Mouse (Mus musculus) NIH3T3 (cell line): Measurements from ENCODE around the gene Ccnl1.
A peak's percentile ranks its signal among the peaks of the same experiment; 100 is the strongest.

ENCODE experiments used
- DNase-seq: peaks from one replicate; pipeline ENCODE4 v3.0.0-alpha.2; 2012; ENCODE audit warnings: low read depth

The Ccnl1 gene

GRCm38 (mm10) chr3:65959416-65960001, 1.5 kb upstream of the Ccnl1 start:
- no peak for DNase-seq

DNA sequence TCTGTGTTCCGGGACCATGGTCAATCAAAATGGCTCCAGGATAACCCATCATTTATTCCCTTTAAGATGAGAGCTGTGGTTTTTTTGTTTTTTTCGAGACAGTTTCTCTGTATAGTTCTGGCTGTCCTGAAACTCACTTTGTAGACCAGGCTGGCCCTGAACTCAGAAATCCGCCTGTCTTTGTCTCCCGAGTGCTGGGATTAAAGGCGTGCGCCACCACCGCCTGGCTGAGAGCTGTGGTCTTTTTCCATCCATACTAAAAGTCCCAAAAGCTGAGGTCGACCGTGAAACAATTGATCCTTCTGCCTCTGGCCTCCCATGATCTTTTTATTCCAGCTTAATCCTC, 764 bp upstream of the Ccnl1 start:
- DNase-seq: peak; percentile 49

DNA sequence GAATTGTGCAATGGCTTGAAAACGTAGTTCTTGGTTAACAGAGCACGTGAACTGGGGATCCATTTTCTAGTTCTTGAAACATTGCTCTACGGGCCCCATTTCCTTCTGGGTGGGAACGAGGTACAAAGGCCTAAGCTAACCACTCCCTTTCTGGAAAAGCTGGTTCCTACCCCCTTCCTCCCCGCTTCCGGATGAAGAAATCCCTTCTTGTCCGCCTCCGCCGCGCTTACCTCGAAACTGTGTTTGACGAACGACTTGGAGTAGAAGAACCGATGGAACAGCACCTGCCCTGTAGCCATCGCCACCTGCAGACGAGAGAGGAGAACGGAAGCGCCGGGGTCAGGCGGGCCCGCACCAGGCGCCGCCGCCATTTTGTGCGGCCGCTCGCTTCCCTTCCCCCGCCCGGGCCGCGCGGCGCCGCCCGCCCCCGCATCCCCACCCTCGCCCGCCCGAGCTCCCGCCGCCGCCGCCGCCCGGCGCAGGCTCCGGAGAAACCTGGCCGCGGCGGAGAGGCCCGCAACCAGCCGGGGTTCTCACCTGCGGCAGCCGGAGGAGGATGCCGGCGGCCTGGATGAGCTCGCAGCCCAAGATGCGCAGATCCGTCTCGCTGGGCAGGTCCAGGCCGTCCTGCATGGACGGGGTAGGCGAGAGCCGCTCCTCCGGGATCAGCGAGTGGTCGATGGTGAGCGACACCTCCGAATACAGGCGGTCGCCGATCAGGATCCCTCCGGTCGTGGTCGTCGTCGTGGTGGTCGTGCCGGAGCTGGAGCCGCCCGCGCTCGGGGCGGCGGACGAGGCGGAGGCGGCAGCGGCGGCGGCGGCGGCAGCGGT, 563 bp downstream of the Ccnl1 start:
- peak; percentile 79 for DNase-seq

DNA sequence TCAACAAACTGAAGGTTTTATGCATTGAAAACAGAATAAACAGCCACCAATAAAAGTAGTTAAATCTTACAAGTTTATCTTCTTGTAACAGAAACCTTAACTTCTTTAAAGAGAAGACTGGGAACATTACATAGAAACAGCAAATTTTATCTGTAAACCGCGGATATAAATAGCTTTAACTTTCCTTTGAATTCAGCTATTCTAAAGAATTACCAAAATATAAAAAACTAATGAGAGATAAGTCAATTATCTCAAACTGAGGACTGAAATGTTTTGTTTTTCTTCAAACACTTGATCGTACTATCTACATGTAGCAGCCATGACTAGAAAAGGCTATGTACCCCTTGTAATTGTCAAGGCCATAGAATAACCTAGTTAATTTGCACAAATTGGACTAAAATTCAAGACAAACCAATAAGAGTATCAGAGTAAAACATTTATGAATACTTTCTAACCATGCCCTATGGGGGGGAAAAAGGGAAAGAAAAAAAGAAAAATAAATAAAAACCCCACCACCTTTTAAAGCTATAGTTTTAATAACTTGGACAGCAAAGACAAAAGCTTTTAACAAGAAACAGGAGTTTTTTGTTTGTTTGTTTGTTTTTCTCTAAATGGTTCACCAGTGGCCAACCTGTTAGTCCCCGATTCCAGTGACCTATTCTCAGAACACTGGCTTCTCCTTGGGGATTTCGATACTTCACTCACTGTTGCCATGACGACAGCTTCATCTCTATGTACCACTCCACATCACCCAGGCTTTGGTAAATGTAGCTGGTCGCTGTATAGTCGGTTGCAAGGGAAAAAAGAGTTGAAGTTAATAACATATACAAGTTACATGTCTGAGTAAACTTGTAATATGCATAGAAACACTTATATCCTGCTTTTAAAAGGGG, 3.3 kb downstream of the Ccnl1 start:
- DNase-seq: peak; percentile 34

DNA sequence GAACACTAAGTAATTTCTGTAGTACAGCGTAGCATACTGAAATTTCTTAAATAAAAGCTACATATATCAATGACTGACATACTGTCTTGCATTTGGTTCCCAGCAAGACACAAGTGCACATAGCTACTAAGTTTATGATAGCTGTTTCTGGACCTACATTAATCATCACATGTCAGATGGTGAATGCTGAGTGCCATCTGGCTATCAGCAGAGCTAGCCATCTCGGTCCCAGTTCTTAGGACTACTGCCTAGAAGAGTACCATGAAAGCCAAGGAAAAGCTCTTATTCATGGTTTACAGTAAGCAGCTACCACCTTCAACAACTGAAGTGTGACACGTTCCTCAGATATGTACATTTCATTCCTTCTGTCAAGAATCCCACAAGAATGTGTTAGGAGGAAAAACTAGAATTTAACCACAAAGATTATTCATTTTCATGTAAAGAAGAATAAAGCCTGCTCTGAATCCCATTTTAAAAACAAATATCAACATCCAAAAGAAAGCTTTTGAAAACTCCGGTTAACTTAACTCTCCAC, 7.2 kb downstream of the Ccnl1 start:
- DNase-seq: peak; percentile 54

GRCm38 (mm10) chr3:65950304-65950703, 7.7 kb downstream of the Ccnl1 start:
- DNase-seq: no peak

DNA sequence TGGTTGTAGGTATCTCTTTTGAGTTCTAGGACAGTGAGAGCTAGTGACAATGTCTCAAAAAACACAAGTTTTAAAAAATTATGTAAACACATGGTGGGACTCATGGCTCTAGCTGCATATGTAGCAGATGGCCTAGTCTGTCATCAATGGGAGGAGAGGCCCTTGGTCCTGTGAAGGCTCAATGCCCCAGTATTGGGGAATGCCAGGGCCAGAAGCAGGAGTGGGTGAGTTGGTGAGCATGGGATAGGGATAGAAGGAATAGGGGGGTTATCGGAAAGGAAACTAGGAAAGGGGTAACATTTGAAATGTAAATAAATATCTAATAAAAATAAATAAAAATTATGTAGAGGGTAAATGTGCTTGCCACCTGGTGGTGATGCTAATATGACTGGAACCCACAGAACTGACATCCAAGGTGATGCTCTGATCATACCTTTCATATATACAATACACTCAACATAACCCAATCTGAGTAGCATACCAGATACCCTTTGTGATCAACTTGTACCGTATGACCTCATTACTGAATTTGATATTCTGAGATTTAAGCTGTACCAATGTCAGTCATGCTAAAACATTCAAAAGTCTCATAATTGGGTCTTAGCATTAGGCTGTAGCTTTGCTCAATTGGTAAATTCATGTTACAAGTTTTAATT, 12.6 kb downstream of the Ccnl1 start:
- DNase-seq: no peak

DNA sequence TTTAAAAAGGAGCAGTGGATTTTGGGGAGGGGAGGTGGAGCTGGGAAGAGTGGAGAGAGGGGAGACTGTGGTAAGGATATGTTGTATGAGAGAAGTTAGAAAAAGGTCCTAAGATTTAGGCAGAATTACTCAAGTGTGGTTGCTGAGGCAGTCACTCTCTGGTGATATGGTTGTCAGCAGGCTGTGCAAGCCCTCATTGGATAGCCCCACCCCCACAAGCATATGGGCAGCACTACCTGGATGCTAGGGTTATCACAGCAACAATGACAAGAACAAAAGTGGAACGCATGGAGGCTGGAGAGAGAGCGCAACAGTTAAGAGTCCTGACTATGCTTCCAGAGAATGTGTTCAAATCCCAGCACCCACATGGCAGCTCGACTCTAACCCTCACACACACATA, 13.3 kb downstream of the Ccnl1 start:
- no peak for DNase-seq

DNA sequence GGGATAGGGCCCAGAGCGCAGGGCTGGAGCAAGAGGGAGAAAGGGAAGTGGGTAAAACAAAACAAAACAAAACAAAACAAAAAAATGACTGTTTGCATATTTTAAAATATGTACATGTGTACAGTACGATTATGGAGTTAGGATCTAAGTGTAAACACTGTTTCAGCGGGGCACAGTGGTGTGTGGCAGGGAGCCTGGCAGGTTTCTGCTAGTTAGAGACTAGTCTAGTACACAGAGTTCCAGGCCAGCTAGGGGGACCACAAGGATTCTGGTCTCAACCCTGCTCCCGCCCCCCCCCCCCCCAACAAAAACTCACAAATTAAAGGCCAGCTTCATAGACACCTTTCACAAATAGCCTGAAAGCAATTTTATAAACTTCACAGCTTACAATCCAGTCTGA, 14.6 kb downstream of the Ccnl1 start:
- no peak for DNase-seq

GRCm38 (mm10) chr3:65941052-65941451, 17.0 kb downstream of the Ccnl1 start:
- DNase-seq: no peak

DNA sequence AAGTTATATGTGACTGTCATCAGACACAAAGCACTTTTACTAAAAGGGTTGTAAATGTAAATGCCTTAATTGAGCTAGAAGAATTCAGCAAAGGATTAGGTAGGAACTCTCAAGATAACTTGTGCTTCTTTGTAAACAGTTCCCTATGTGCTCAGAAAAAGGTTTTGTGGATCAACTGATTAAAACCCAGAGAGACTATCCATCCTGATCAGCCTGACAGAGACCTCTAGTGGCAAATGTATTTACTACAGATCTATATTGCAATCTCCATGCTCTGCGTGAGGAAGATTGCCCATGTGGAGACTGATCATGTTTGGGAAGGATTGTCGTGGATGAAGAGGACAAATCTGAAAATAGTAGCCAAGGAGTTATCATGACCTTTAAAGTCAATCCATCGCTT, 19.8 kb downstream of the Ccnl1 start:
- DNase-seq: peak; percentile 76

DNA sequence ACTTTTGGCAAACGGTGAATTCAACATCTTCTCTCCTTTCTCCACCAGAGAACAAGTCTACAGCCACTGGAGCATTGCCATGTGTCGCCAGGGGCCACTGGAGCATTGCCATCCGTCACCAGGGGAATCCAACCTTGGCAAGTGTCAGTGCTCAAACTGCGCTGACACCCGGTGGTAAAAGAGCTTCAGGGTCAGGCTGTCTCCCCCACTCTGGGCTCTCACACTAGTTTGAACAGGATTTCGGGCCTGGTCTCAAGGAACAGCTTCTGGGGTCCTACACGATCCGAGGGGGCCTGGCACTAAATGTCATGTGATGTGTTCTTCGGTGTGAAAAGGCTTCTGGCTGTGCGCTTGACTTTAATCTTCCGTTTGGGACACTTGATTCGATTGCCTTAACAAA, 21.7 kb downstream of the Ccnl1 start:
- no peak for DNase-seq

GRCm38 (mm10) chr3:65935153-65935552, 22.9 kb downstream of the Ccnl1 start:
- no peak for DNase-seq

- no peak for DNase-seq
Observed at GRCm38 (mm10) chr3:65933726-65934125, 24.3 kb downstream of the Ccnl1 start.

DNA sequence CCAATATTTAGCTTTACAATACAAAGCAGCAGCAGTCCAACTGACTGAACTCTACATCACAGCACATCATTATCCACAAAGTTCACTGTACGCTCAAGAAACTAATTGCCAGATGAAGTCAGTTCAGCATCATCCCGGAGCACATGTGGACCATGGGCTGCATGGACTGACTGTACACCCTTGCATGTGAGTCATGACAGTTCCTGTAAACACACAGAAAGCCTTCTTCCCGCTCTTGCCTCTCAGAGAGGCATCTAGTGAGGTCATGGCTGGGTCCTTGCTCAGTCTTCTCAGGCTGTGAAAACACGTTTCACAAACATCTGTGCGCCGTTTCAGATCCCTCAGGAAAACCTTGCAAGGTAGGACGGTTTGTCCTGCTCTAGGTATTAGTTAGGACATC, 26.5 kb downstream of the Ccnl1 start:
- peak; percentile 71 for DNase-seq

DNA sequence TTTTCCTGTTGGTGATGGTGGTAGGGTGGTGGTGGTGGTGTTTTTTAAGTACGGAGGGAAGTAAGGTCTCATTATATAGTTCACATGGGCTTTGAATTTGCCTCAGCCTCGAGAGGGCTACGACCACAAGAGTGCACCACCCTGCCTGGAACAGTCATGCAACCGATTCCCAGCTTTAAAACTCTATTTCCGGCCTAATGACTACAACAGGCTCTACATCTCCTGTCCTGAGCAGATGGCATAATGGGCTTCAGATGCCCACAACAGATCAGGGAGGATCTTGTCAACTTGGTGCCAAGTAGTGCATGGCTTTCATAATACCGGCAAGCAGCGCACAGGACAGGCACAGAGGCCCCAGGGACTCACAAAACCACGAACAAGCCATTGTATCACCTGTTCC, 27.4 kb downstream of the Ccnl1 start:
- DNase-seq: peak; percentile 42

DNA sequence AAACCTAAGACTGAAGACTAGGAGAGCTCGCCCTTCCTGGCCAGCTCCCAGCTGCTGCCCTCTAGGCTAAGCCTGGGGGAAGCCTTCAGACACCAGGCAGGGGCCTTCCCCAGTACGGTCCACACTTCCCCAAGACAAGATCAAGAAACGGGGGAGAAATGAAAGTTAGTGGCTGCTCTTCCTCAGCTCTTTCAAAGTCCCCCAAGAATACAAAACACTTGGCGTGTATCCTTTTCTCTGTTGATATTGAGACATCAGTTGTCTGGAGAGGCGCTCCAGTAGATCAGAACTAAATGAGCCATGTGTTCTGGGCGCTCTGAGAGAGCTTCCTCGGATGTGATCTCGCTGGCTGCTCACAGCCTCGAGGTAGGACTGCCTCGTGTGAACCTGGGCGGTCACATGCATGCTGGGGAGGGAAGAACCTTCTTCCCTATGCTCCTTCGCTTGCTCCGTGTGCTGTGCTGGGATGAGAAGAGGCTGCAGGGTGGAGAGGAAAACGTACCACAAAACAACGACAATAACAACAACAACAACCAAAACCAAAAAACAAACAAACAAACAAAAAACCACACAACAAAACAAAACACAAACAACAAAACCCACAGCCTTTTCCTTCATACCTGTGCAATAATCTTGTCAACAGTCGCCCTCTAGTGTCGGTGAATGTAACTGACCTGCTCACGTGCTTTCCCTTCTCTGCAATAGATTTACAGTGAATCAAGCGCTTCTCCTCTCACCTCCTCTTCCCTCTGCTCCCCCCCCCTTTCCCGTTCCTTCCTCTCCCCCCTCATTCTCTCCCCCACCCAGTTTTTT, 28.0 kb downstream of the Ccnl1 start:
- DNase-seq: peak; percentile 93

DNA sequence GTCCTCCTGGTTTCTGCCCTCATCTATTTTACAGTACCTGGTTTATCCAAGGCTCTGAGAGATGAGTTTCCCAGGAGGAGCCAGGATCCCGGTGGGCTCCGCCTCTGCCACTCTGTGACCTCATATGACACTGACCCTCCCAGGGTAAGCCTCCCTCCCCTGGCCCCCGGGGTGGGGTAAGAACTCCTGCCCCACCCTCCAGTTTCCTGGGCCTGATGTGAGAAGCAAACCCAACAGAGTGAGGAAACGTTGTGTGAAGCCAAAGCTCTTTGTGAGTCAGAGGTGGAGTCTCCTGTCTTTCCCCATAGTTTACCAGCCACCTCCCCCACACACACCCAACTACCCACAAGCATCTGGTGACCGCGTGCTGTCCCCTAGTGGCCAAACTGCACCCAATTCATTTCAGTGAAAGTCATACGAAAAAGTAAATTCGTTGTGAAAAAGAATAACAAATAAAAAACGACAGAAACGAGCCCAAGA, 28.7 kb downstream of the Ccnl1 start:
- DNase-seq: peak; percentile 96

DNA sequence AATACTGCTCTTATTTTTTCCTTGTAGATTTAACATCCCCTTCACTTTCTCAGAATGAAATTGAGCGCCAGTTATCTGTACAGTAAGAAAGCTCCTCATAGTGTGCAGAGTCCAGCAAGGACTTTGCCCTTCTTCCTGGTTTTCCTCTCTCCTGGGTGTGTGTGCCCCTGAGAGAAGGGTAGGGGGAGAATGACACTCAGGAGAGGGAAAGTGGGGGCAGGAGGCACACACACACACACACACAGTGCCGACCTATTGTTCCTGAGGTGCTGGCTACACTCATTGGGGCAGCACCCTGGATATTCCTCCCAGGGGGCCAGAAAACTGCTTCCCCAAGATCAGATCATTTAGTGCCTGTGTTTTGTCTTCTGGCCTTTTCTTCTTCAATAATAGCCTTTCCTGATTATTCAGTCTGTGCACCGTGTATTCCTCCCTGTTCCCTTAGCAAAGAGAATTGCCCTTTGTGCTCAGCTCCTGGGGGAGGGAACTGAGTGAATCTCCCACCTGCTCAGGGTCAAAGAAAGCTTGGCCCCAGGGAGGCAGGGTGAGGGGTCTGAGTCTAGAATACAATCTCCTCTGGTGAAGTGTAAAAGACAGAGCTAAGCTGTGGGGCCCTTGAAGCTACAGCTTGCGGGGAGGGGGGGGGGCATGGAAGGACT, 29.3 kb downstream of the Ccnl1 start:
- DNase-seq: no peak

GRCm38 (mm10) chr3:65927685-65928084, 30.4 kb downstream of the Ccnl1 start:
- peak; percentile 98 for DNase-seq

DNA sequence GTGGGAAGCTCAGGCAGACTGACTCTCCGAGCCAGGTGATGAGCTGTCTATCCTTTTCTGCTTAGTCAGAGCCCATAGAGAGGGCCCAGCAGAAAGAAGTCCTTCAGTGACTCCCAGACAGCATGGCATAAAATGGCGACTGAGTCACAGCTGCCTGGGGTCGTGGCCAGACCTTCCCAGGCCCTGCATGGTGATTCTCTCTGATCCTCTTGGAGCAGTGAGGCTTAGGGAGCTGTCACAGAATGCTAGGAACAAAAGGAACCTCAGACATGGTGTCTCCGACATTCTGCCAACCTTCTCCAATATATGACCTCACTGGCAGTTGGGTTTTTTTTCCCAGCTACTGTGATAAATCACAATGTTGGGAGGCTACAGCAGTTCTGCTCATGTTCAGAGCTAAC, 30.9 kb downstream of the Ccnl1 start:
- no peak for DNase-seq
